Mouse (Mus musculus) stomach, embryonic 15.5 days (tissue): ENCODE results near the gene Col1a2. TPM values are rescaled to one million over a fixed set of nuclear protein-coding genes. Genes with fewer than 3 reads are reported as not detected.

Experiments used
- ATAC-seq: fragments of 200-750 bp; cut with Nextera tagmentation; 2 replicates; pipeline ENCODE4 v1.8.0; 2017; ENCODE audit warnings: low read depth, moderate number of reproducible peaks, moderate TSS enrichment; ENCODE audit not compliant: insufficient read depth, low FRiP score
- H3K27ac ChIP-seq: fragments of 300-500 bp; sonication (generic); 2 replicates; pipeline ENCODE4 v1.5.1; 2015; ENCODE audit warnings: mild to moderate bottlenecking, inconsistent platforms
- H3K27me3 ChIP-seq: fragments of 300-500 bp; sonication (generic); replicated peaks from 2 replicates; pipeline ENCODE4 v1.6.1; 2015; ENCODE audit warnings: inconsistent platforms
- H3K36me3 ChIP-seq: fragments of 300-500 bp; sonication (generic); 2 replicates; pipeline ENCODE4 v1.6.1; 2015; ENCODE audit warnings: inconsistent platforms
- H3K4me1 ChIP-seq: fragments of 300-500 bp; sonication (generic); 2 replicates; pipeline ENCODE4 v1.6.1; 2015; ENCODE audit warnings: inconsistent platforms
- H3K4me2 ChIP-seq: fragments of 300-500 bp; sonication (generic); 2 replicates; pipeline ENCODE4 v1.6.1; 2015; ENCODE audit warnings: mild to moderate bottlenecking, inconsistent platforms
- H3K4me3 ChIP-seq: fragments of 300-500 bp; sonication (generic); replicated peaks from 2 replicates; pipeline ENCODE4 v1.5.1; 2015; ENCODE audit warnings: inconsistent platforms
- H3K9ac ChIP-seq: fragments of 300-500 bp; sonication (generic); 2 replicates; pipeline ENCODE4 v1.6.1; 2015; ENCODE audit warnings: inconsistent platforms
- H3K9me3 ChIP-seq: fragments of 300-500 bp; sonication (generic); 2 replicates; pipeline ENCODE4 v1.6.1; 2016; ENCODE audit warnings: inconsistent platforms
- WGBS: fragments of 180-500 bp; shearing (Covaris S2); methylation state at CpG from one replicate; pipeline ENCODE4 v1.1.7; 2015; 5-methylcytosine and 5-hydroxymethylcytosine counted together
- polyA plus RNA-seq: library from polyadenylated mRNA; unstranded; fragments of >200 nt; fragmentation: Nextera tagmentation; extraction: Ambion mirVana; gene quantifications from 2 replicates; pipeline ENCODE4 v1.2.1, GENCODE M21; 2015

Col1a2 gene
- polyA plus RNA-seq, 1 experiment from 2014 or later, result 740 TPM

DNA sequence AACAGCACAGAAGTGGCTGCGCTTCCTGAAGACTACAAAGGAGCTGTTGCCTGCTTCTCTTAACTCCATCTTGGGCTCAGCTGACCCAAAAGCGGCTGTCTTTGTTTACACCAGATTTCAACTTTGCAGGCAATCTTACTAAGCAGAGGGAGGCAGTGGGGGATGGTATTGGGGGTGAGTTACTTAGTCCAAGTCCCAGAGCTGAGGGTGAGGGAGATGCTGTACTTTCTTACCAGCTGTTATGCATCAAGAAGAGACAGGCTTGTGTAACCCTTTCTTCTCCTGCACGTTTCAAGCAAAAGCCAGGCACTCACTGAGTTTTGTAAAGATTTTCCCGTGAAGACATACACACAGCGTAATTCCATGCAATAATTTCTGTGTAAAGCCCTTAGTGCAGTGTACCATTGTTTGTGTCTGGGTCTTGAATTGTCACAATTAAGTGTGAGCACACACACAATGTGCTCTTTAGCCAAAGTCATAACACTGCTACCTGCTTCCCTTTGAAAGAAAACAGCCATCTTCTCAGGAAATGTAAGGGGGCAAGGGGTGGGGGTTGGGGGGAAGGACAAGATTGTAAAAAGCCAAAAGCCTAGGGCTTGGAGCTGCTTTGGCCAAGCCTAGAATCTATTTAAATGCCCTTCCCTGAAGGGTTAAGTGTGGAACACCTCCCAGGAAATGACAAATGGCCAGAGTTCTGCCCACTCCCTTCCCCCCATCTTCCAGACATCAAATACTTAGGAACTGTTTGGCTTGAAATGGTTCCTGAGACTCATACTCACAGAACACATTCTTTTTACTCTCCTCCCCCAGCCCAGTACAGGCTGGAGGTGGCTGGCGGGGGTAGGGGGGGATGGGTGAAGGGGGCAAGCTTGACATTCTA, 15.0 kb upstream of the Col1a2 start:
- Histone ChIP-seq H3K27me3 (no peaks in the 10 kb centered on the region), H3K36me3 (no peaks in the 10 kb centered on the region), H3K4me1 (0 out of 2 replicates have a peak, but pooled peaks cover 5% of the 10 kb centered on the region), H3K4me3 (no peak overlapping the region; the same call in 1 of the 2 replicates), H3K4me2 (peak overlapping the region; percentile 43), H3K9ac (no peak overlapping the region), H3K27ac (peak overlapping the region; percentile 88), H3K9me3 (no peaks in the 10 kb centered on the region)
- WGBS, result 23% methylated on average over 6 of the region's 6 CpGs
- ATAC-seq, result peak; percentile 84

DNA sequence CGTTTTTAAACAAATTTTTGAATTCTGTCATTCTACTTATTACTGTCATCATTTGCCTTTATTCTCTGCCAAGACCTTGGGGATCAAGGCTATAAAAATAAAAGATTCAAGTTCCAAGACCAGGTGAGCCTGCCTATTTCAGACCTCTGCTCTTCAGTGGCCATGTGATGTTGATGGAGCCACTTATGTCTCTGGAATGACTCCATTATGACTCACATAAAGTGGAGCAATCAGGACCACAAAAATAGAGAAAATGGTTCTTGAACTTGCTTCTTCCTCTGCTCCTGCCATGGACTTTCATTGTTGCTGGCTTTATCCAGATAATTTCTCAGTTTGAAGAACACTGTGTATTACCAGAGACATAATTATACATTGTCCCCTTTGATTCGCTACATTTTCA, 10.9 kb upstream of the Col1a2 start:
- no peaks in the 10 kb centered on the region for H3K36me3 ChIP-seq
- WGBS, result 77% methylated on average over 2 of the region's 2 CpGs
- no peaks in the 10 kb centered on the region for H3K27me3 ChIP-seq
- H3K4me1 ChIP-seq, result no peaks in the 10 kb centered on the region
- H3K4me3 ChIP-seq, result no peak overlapping the region
- no peaks in the 10 kb centered on the region for H3K9me3 ChIP-seq
- no peak overlapping the region for H3K4me2 ChIP-seq
- H3K27ac ChIP-seq, result no peak overlapping the region
- no peak for ATAC-seq
- H3K9ac ChIP-seq, result no peak overlapping the region

DNA sequence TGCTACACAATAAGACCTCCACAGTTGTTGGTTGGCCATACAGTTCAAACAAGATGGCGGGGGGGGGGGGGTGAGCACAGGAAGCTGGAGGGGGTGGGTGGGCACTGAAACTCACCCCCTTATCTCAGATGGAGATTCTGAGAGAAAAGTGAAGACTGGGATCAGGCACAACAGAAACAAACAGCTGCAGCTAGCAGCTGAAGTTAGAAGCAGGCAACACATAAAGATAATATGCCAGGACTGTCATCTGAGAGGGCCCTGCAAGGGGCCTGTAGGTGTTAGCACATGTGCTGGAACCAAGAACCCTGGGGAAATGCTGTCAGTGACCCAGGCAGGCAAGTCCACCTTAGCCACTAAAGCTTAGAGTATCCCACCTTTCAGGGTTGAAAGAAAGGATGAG, 8.2 kb upstream of the Col1a2 start:
- no peak overlapping the region for H3K9ac ChIP-seq
- no peak overlapping the region for H3K27ac ChIP-seq
- no peaks in the 10 kb centered on the region for H3K27me3 ChIP-seq
- H3K36me3 ChIP-seq, result no peaks in the 10 kb centered on the region
- no peak for ATAC-seq
- H3K4me2 ChIP-seq, result no peak overlapping the region
- H3K4me3 ChIP-seq, result no peak overlapping the region
- H3K9me3 ChIP-seq, result no peaks in the 10 kb centered on the region
- 56% methylated on average over 1 of the region's 1 CpGs for WGBS
- H3K4me1 ChIP-seq, result no peaks in the 10 kb centered on the region

DNA sequence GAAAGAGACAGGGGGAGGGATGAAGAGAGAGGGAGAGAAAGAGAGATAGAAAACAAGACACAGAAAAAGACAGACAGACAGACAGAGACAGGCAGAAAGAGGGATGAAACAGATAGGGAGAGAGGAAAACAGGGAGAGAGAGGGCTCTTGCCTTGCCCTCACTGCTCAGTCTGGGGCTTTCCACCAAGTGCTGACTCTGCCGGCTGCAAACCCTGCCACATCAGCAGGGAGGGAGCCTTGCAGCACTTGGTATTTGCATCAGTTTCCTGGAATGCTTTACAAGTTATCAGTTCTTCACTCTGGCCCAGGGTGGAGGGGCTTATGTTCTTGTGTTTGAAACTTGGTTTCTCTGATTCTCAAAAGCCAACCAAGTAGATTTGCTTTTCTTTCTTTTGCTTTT, 1.5 kb upstream of the Col1a2 start:
- peak overlapping the region; percentile 26; the same call in 1 of the 2 replicates for H3K27ac ChIP-seq
- H3K27me3 ChIP-seq, result no peaks in the 10 kb centered on the region
- ATAC-seq, result no peak
- no peak overlapping the region for H3K4me2 ChIP-seq
- no peaks in the 10 kb centered on the region for H3K36me3 ChIP-seq
- H3K9me3 ChIP-seq, result no peaks in the 10 kb centered on the region
- no peak overlapping the region for H3K9ac ChIP-seq
- peaks cover 4% of the 10 kb centered on the region; the same call in 1 of the 2 replicates for H3K4me1 ChIP-seq
- WGBS, result 0% methylated on average over 1 of the region's 1 CpGs
- no peak overlapping the region for H3K4me3 ChIP-seq

DNA sequence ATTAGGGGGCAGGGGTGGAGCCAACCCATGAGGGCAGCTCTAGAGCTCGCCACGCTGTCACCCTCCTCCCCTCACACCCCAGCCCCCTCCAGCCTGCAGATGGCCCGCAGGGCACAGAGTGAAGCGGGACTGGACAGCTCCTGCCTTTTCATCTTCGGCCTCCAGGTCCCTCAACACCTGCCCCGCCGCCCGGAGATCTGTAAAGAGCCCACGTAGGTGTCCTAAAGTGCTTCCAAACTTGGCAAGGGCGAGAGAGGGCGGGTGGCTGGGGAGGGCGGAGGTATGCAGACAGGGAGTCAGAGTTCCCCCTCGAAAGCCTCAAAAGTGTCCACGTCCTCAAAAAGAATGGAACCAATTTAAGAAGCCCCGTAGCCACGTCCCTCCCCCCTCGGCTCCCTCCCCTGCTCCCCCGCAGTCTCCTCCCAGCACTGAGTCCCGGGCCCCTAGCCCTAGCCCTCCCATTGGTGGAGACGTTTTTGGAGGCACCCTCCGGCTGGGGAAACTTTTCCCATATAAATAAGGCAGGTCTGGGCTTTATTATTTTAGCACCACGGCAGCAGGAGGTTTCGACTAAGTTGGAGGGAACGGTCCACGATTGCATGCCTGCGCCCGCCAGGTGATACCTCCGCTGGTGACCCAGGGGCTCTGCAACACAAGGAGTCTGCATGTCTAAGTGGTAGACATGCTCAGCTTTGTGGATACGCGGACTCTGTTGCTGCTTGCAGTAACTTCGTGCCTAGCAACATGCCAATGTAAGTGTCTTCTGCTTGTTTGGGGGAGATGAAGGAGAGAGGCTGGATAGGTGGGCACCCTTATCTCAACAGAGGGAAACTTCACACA, 764 bp downstream of the Col1a2 start:
- WGBS, result under 1% methylated on average over 31 of the region's 31 CpGs
- peak; percentile 92 for ATAC-seq

DNA sequence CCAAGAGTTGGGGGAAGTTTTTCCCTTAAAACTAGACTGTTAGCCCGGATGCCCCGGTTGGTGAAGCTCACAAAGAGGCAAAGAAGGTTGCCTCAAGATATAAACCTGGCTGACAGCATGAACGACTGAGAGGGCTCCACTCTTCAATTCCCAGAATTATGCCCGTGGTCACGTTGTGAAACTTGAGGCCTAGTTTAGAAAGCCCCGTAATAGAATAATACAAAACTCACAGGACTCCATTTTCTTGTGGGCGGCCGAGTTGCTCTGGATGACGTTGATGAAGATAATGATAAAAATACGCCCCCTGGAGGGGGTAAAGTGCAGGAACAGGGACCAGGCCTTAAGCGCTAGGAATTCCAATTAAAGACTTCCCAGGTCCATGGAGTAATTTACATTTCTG, 1.5 kb downstream of the Col1a2 start:
- Histone ChIP-seq H3K27ac (peak overlapping the region; percentile 90), H3K4me2 (peak overlapping the region; percentile 72), H3K27me3 (no peaks in the 10 kb centered on the region), H3K9me3 (no peaks in the 10 kb centered on the region), H3K4me1 (peaks cover 4% of the 10 kb centered on the region; the same call in 1 of the 2 replicates), H3K36me3 (no peaks in the 10 kb centered on the region), H3K4me3 (peak overlapping the region; percentile 46), H3K9ac (peak overlapping the region; percentile 35; the same call in 1 of the 2 replicates)
- no peak for ATAC-seq
- WGBS, result 6% methylated on average over 11 of the region's 11 CpGs

More for the DNA sequence above, 764 bp downstream of the Col1a2 start:
- Histone ChIP-seq H3K4me2 (peak overlapping the region; percentile 72), H3K9me3 (no peaks in the 10 kb centered on the region), H3K4me1 (peaks cover 4% of the 10 kb centered on the region; the same call in 1 of the 2 replicates), H3K4me3 (peak overlapping the region; percentile 46), H3K36me3 (no peaks in the 10 kb centered on the region), H3K27ac (peak overlapping the region; percentile 90), H3K9ac (peak overlapping the region; percentile 35; the same call in 1 of the 2 replicates), H3K27me3 (no peaks in the 10 kb centered on the region)

DNA sequence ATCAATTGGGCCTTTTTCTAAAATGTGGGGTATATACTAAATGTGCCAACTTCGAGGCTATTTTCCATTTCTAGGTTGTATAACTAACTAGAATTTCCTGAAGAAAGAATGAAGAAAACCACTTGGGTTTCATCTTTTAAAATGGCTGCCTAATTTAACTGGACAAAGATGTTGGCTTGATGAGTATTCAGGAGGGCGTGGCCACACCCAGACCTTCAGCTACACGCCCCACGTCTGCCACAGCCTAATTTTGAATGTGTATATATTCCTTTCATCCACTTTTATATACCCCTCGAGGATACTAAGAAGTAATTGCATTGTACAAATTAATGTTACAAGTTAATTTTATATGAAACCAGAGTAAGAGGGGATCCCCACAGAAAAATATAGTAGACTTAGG, 2.2 kb downstream of the Col1a2 start:
- 50% methylated on average over 5 of the region's 5 CpGs for WGBS
- H3K9ac ChIP-seq, result no peak overlapping the region; the same call in 1 of the 2 replicates
- H3K4me2 ChIP-seq, result peak overlapping the region; percentile 72
- no peaks in the 10 kb centered on the region for H3K9me3 ChIP-seq
- no peaks in the 10 kb centered on the region for H3K27me3 ChIP-seq
- peaks cover 4% of the 10 kb centered on the region; the same call in 1 of the 2 replicates for H3K4me1 ChIP-seq
- peak overlapping the region; percentile 46 for H3K4me3 ChIP-seq
- peak overlapping the region; percentile 90; the same call in 1 of the 2 replicates for H3K27ac ChIP-seq
- H3K36me3 ChIP-seq, result no peaks in the 10 kb centered on the region
- ATAC-seq, result no peak

DNA sequence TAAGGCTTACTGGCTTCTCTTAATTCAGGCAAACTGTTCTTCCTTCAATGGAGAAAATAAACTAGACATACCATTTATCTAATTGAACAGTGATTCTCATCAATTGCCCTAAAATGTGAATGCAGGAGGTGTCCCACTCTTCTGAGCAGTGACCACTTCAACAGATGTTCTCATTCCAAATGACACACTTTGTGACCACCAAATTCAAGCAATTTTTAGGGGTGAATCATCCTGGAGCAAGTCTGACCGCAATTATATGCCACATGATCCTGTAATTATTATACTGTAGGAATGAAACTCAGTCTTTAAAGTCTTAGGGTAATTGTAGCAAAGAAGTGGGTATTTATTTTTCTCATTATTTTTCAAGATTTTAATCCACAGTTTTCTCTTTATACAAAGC, 2.7 kb downstream of the Col1a2 start:
- 63% methylated on average over 1 of the region's 1 CpGs for WGBS
- no peak overlapping the region for H3K9ac ChIP-seq

DNA sequence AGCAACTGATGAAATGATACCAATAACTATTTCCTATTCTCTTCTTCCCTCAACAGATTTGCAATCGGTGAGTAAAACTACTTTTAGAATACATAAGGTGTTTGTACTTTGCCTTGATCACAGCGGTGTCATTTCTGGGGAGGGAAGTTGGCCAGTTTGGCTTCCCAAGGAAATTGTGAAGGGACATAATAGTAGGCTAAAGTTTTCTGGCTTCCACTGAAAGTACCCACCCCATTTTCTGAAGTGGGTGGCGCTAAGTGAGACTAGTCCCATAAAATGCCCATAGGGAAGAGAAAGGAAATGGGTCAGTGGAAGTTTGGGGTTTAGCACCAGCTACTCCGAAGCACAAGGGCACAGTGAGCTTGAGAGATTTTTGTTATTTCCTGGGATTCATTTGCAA, 3.7 kb downstream of the Col1a2 start:
- Histone ChIP-seq H3K27ac (no peak overlapping the region), H3K4me3 (peak overlapping the region; percentile 21), H3K36me3 (0 out of 2 replicates have a peak, but pooled peaks cover 2% of the 10 kb centered on the region), H3K4me2 (peak overlapping the region; percentile 42), H3K4me1 (peaks cover 4% of the 10 kb centered on the region; the same call in 1 of the 2 replicates), H3K9ac (0 out of 2 replicates have a peak overlapping the region, but pooled peaks have one; percentile 12), H3K27me3 (no peaks in the 10 kb centered on the region), H3K9me3 (no peaks in the 10 kb centered on the region)
- ATAC-seq, result no peak
- WGBS, result 83% methylated on average over 4 of the region's 4 CpGs

More for the DNA sequence above, 2.7 kb downstream of the Col1a2 start:
- no peak overlapping the region for H3K27ac ChIP-seq
- H3K4me3 ChIP-seq, result peak overlapping the region; percentile 46
- H3K9me3 ChIP-seq, result no peaks in the 10 kb centered on the region
- H3K27me3 ChIP-seq, result no peaks in the 10 kb centered on the region
- H3K36me3 ChIP-seq, result 0 out of 2 replicates have a peak, but pooled peaks cover 2% of the 10 kb centered on the region
- ATAC-seq, result no peak
- peaks cover 4% of the 10 kb centered on the region; the same call in 1 of the 2 replicates for H3K4me1 ChIP-seq
- peak overlapping the region; percentile 72 for H3K4me2 ChIP-seq

DNA sequence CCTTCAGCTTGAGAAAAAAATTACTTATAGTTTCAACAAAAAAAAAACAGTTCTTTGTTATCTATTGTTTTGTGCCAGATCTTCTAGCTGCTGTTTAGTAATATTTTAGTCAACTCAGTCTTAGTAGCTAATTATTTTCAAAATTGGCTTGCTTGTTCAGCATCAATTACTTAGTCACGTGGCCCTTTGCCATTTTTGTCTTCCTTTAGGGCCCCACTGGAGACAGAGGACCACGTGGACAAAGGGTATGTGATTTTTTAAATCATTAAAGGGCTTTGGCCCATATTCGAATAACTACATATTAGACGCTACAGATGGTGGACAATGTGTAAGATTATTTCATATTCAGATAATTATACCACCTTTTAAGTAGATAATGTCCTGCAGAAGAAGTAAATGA, 4.8 kb downstream of the Col1a2 start:
- 67% methylated on average over 4 of the region's 4 CpGs for WGBS
- H3K4me2 ChIP-seq, result no peak overlapping the region
- H3K4me1 ChIP-seq, result peaks cover 2% of the 10 kb centered on the region; the same call in 1 of the 2 replicates
- no peak overlapping the region for H3K9ac ChIP-seq
- H3K36me3 ChIP-seq, result 0 out of 2 replicates have a peak, but pooled peaks cover 2% of the 10 kb centered on the region
- no peak for ATAC-seq
- H3K27me3 ChIP-seq, result no peaks in the 10 kb centered on the region
- H3K9me3 ChIP-seq, result no peaks in the 10 kb centered on the region
- H3K4me3 ChIP-seq, result no peak overlapping the region
- no peak overlapping the region for H3K27ac ChIP-seq

DNA sequence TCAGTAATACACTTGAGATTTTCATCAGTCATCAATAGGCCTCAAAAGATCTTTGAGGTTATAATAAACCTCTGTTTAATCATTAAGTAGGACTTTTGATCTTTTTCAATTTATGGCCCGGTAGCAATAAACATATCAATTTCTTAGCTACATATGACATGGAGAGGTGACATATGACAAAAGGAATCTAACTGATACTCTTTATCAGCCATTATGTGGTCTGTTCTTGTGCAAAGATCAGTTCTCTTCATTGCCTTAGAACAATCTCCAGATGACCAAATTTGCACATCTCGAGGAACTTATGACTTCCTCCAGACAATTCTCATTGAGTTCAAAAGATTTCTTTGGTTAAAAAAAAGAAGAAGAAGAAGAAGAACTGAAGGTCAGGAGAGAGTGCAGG, 10.1 kb downstream of the Col1a2 start:
- Histone ChIP-seq H3K9me3 (no peaks in the 10 kb centered on the region), H3K4me3 (no peak overlapping the region), H3K9ac (no peak overlapping the region), H3K4me2 (no peak overlapping the region), H3K27me3 (no peaks in the 10 kb centered on the region), H3K36me3 (peaks cover 12% of the 10 kb centered on the region; the same call in 1 of the 2 replicates), H3K4me1 (no peaks in the 10 kb centered on the region), H3K27ac (no peak overlapping the region)
- no peak for ATAC-seq
- WGBS, result 84% methylated on average over 2 of the region's 2 CpGs
